Mouse (Mus musculus) CD8-positive naive resting alpha-beta T cell, adult 2 months (primary cell): Measurements from ENCODE around the gene Map3k7cl.

ENCODE experiments used
- DNase-seq, 2 experiments: peaks; one replicate each; pipeline ENCODE4 v3.0.0; 2022; ENCODE audit warnings: low read depth in 2 of 2, low spot score in 2 of 2

The Map3k7cl gene

GRCm38 (mm10) chr16:87552907-87553691 is at the start of gene Map3k7cl:
Gene Map3k7cl (plus strand): TSS chr16:87553330.
- no peak for DNase-seq

DNA sequence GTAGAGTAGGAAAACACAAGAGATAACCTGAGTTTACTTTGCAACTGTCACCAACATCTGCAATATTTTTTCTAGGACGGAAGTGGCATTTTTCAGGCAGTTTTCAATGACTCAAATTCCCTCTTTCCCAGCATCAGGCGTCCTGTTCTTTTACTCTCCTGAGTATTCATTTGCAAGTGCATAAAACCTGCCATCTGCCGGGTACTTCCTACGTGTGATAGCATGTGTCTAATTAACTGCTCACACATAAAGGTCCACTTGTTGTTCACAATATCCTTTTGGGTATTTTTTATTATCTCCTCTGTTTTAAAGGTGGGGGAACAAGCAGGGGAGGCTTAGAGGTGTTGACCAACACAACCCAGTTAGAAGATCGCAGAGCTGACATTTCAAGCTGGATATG is 41.4 kb upstream of the Map3k7cl start:
- DNase-seq, result no peak

- DNase-seq, result no peak
Observed at GRCm38 (mm10) chr16:87512331-87512730, 40.8 kb upstream of the Map3k7cl start.

DNA sequence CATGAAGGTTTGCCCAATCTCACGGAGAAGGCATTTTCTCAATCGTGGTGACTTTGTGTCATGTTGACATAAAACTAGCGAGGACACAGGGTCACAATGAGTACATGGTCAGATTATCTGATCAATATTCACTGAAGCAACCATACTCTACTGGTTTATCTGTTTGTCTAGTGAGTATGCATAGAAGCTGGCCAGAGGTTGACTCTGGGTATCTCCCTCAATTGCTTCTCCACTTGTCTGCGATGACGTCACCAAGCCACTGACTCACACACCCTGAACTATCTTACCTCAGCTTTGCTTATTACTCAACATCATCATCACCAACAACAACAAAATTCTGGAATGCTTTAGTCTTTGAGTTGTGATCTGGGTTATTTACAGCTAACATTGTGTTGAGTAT is 28.9 kb upstream of the Map3k7cl start:
- no peak for DNase-seq

DNA sequence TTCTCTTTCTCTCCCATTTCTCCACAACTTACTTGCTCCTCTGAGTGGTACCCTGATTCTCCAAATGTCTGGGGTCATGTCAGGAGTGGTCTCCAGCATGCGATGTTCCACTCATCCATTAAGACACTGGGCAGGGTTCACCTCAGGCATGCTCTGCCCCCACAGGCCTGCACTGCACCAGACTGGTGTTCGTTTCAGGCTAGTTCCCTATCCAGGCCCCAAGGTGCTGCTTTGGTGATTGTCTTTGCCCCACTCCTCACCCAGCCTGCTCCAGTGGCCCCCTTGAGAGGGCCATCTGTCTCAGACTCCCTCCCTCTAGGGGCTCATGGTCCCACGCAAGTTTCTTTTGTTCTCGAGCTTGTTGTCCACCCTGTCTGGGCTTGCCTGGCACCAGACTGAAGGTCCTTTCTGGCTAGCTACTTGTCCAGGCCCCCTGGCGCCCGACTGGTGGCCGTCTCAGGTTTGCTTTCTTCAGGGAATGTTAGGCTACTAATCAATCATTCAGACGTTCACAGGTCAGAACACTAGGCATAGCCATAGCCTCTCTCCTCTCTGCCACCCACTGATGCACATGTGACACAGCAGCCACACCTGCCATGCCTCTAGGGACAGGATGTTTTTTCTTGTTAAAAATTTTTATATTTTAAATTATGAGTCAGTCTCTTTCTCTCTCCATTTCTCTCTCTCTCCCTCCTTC is 25.4 kb upstream of the Map3k7cl start:
- DNase-seq, result no peak

- no peak for DNase-seq
Observed at GRCm38 (mm10) chr16:87528755-87529154, 24.4 kb upstream of the Map3k7cl start.

- DNase-seq, result no peak
Observed at GRCm38 (mm10) chr16:87548348-87548747, 4.8 kb upstream of the Map3k7cl start.

DNA sequence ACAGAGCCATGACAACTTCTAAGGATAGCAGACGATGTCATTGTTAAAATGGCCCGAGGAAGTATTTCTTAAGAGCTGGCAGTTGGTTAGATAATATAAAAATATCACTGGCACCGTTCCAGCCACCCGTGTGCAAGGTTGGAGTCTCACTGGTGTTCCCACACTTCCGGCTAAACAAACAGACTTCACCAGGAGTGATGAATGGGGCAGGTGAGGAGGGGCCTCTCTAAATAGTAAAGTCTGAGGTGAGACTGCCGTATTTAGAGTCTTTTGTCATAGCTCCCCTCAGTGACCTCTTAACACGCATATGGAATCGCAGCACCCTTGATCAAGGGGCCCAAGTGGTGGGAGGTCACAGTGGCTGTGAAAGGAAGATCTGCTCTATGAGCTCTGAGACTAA is 3.2 kb downstream of the Map3k7cl start:
- DNase-seq, result no peak

- no peak for DNase-seq
Observed at GRCm38 (mm10) chr16:87561501-87561900, 8.4 kb downstream of the Map3k7cl start.

GRCm38 (mm10) chr16:87563524-87563923 is 10.4 kb downstream of the Map3k7cl start:
- no peak for DNase-seq

GRCm38 (mm10) chr16:87564564-87564963 is 11.4 kb downstream of the Map3k7cl start:
- no peak for DNase-seq

GRCm38 (mm10) chr16:87567572-87567971 is 14.4 kb downstream of the Map3k7cl start:
- no peak for DNase-seq

GRCm38 (mm10) chr16:87568241-87568640 is 15.1 kb downstream of the Map3k7cl start:
- DNase-seq, result no peak

- no peak for DNase-seq
Observed at GRCm38 (mm10) chr16:87569576-87570105, 16.5 kb downstream of the Map3k7cl start.

DNA sequence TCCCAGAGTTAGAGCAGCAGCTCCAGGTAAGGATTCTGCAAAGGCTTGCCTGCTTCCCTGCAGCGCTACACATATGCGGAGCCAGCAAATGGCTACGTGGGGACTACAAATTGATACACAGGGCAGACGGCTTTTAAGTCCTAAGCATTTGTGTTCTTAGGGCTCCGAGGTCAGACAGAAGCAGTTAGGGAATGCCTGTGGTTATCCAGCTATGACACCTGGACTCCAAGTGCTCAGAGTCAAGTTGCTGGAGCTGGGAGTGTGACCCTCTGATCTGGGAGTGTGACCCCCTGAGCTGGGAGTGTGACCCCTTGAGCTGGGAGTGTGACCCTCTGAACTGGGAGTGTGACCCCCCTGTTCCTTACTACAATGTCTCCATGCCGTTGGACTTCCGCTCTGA is 17.2 kb downstream of the Map3k7cl start:
- DNase-seq, result no peak

- no peak for DNase-seq
Observed at GRCm38 (mm10) chr16:87573409-87573808, 20.3 kb downstream of the Map3k7cl start.

DNA sequence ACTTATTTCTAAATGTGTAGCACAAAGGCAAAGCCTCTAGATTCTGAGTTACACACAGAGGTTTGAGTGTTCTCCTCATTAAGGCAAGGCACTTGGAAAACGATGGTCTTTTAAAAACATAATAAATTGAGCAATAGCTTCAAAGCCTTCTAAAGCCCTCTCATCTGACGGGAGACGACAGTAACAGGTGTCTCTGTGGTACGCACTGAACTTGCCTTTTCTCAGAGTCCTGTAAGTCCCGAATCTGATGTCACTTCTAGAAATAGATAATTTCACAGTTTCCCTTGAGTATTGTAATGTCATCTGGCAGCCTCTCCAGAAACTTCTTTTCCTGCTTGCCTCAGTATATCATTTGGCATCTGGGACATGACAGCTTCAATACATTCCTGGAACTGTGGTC is 21.0 kb downstream of the Map3k7cl start:
- DNase-seq, result no peak

GRCm38 (mm10) chr16:87575600-87575999 is 22.5 kb downstream of the Map3k7cl start:
- no peak for DNase-seq

GRCm38 (mm10) chr16:87578881-87579280 is 25.8 kb downstream of the Map3k7cl start:
- DNase-seq, result no peak

DNA sequence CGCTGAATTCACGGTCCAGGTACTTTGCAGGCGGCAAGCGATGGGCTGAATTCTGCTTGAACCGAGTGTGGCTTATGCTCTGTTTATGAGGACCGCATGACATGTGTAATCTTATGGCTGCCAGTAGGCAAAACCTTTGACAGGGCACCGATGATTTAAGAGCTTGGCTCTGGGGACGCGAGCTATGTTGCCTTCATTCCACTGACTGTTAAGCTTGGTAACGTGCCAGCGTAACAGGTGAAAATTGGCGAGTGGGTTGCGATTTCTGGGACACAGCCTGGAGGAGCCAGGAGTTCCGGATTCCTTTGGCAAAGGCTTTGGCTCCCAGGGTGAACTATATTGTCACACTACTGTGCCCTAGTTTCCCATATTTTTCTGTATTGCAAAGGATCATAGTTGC is 26.3 kb downstream of the Map3k7cl start:
- DNase-seq, result no peak

- no peak for DNase-seq
Observed at GRCm38 (mm10) chr16:87582776-87583175, 29.6 kb downstream of the Map3k7cl start.

DNA sequence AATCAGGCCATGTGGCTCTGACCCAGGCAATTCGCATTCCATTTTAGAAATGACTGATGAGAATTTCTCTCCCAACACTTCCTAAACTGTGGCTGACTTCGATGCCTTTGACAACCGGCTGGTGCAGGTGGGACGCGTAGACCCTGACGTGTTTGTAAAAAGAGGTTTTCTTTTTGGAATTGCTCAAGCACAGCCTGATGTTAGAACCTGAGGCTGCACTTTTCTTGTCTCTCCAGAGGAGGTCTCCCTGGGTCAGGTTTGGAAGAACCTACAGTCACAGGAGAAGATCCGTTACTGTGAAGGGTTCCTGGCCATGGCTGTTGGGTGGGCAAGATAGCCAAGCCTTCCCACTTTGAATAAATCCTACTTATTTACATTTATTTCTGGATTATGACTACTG is 31.5 kb downstream of the Map3k7cl start:
- no peak for DNase-seq
